Mouse (Mus musculus) neural tube, embryonic 14.5 days (tissue): ENCODE data around the gene Slc35d1. TPM values are rescaled to one million over a fixed set of nuclear protein-coding genes. Genes with fewer than 3 reads are reported as not detected.

Experiments used
- ATAC-seq: fragments of 200-750 bp; cut with Nextera tagmentation; 2 replicates; pipeline ENCODE4 v1.8.0; 2017; ENCODE audit warnings: low read depth, mild to moderate bottlenecking, moderate TSS enrichment, moderate library complexity
- H3K27ac ChIP-seq: fragments of 300-500 bp; sonication (generic); 2 replicates; pipeline ENCODE4 v1.5.1; 2014; ENCODE audit warnings: low read depth, mild to moderate bottlenecking, control low read depth, low read length, moderate library complexity, mixed read lengths
- H3K27me3 ChIP-seq: fragments of 300-500 bp; sonication (generic); 2 replicates; pipeline ENCODE4 v1.6.1; 2014; ENCODE audit warnings: low read length; ENCODE audit not compliant: control insufficient read depth, insufficient read depth
- H3K36me3 ChIP-seq: fragments of 300-500 bp; sonication (generic); 2 replicates; pipeline ENCODE4 v1.6.1; 2014; ENCODE audit warnings: low read length, mixed read lengths; ENCODE audit not compliant: control insufficient read depth, insufficient read depth
- H3K4me1 ChIP-seq: fragments of 300-500 bp; sonication (generic); 2 replicates; pipeline ENCODE4 v1.6.1; 2014; ENCODE audit warnings: low read length; ENCODE audit not compliant: control insufficient read depth, insufficient read depth
- H3K4me2 ChIP-seq: fragments of 300-500 bp; sonication (generic); 2 replicates; pipeline ENCODE4 v1.6.1; 2014; ENCODE audit warnings: mild to moderate bottlenecking, low read depth, low read length, control low read depth
- H3K4me3 ChIP-seq: fragments of 300-500 bp; sonication (generic); 2 replicates; pipeline ENCODE4 v1.5.1; 2014; ENCODE audit warnings: low read depth, low read length, control low read depth, mixed read lengths
- H3K9ac ChIP-seq: fragments of 300-500 bp; sonication (generic); replicated peaks from 2 replicates; pipeline ENCODE4 v1.6.1; 2014; ENCODE audit warnings: low read depth, mild to moderate bottlenecking, control low read depth, low read length, mixed read lengths
- H3K9me3 ChIP-seq: fragments of 300-500 bp; sonication (generic); 2 replicates; pipeline ENCODE4 v1.6.1; 2016; ENCODE audit warnings: low read length; ENCODE audit not compliant: control insufficient read depth
- WGBS: fragments of 180-500 bp; shearing (Covaris S2); extraction: QIAGEN DNeasy Blood & Tissue Kit; methylation state at CpG from one replicate; pipeline ENCODE4 v1.1.7; 2014; 5-methylcytosine and 5-hydroxymethylcytosine counted together
- polyA plus RNA-seq: library from polyadenylated mRNA; unstranded; fragments of >200 nt; fragmentation: Nextera tagmentation; extraction: Ambion mirVana; gene quantifications from 2 replicates; pipeline ENCODE4 v1.2.1, GENCODE M21; 2014

The Slc35d1 gene
- polyA plus RNA-seq: 9.5 and 10.0 TPM in 2 replicates

- no peaks in the 10 kb centered on the region for H3K27me3 ChIP-seq
- no peaks in the 10 kb centered on the region for H3K9me3 ChIP-seq
- H3K27ac ChIP-seq: peak within 1 kb of the TSS; percentile 99
- H3K4me2 ChIP-seq: peak within 1 kb of the TSS; percentile 53
- H3K9ac ChIP-seq: peak within 1 kb of the TSS; percentile 97
- peak; percentile 95 for ATAC-seq
- H3K36me3 ChIP-seq: no peaks in the 10 kb centered on the region
- peaks cover 14% of the 10 kb centered on the region for H3K4me1 ChIP-seq
- peak within 1 kb of the TSS; percentile 86 for H3K4me3 ChIP-seq
- WGBS: 3% methylated on average over 41 of the region's 70 CpGs
These were observed at the start of gene Slc35d1 for GRCm38 (mm10) chr4:103214925-103215820. Gene Slc35d1, minus strand, starts transcription at chr4:103215164.

GRCm38 (mm10) chr4:103263812-103264396 lies 48.9 kb upstream of the Slc35d1 start:
- whole genome bisulfite sequencing: 20% methylated on average over 8 of the region's 8 CpGs
- Histone ChIP-seq H3K4me1 (peaks cover 4% of the 10 kb centered on the region; the same call in 1 of the 2 replicates), H3K27me3 (no peaks in the 10 kb centered on the region), H3K9ac (no peak overlapping the region), H3K4me3 (no peak overlapping the region), H3K36me3 (no peaks in the 10 kb centered on the region), H3K9me3 (no peaks in the 10 kb centered on the region), H3K27ac (no peak overlapping the region), H3K4me2 (no peak overlapping the region)
- no peak for ATAC-seq

GRCm38 (mm10) chr4:103263378-103263777 lies 48.4 kb upstream of the Slc35d1 start:
- no peak overlapping the region for H3K4me3 ChIP-seq
- 0 out of 2 replicates have a peak, but pooled peaks have one; percentile 28 for ATAC-seq
- WGBS: 50% methylated on average over 5 of the region's 5 CpGs
- H3K9me3 ChIP-seq: no peaks in the 10 kb centered on the region
- H3K27ac ChIP-seq: no peak overlapping the region
- H3K27me3 ChIP-seq: no peaks in the 10 kb centered on the region
- no peaks in the 10 kb centered on the region for H3K36me3 ChIP-seq
- no peak overlapping the region for H3K9ac ChIP-seq
- H3K4me1 ChIP-seq: peaks cover 4% of the 10 kb centered on the region; the same call in 1 of the 2 replicates
- no peak overlapping the region for H3K4me2 ChIP-seq

- Histone ChIP-seq H3K36me3 (no peaks in the 10 kb centered on the region), H3K4me3 (no peak overlapping the region), H3K27ac (no peak overlapping the region), H3K27me3 (no peaks in the 10 kb centered on the region), H3K4me1 (peaks cover 3% of the 10 kb centered on the region; the same call in 1 of the 2 replicates), H3K4me2 (no peak overlapping the region), H3K9me3 (no peaks in the 10 kb centered on the region), H3K9ac (no peak overlapping the region)
- WGBS: 88% methylated on average over 3 of the region's 3 CpGs
- no peak for ATAC-seq
These were observed 43.9 kb upstream of the Slc35d1 start for GRCm38 (mm10) chr4:103258817-103259216.

- H3K9me3 ChIP-seq: no peaks in the 10 kb centered on the region
- no peak overlapping the region for H3K4me3 ChIP-seq
- H3K9ac ChIP-seq: no peak overlapping the region
- H3K4me2 ChIP-seq: no peak overlapping the region
- WGBS: 81% methylated on average over 4 of the region's 4 CpGs
- no peaks in the 10 kb centered on the region for H3K36me3 ChIP-seq
- H3K27ac ChIP-seq: no peak overlapping the region
- H3K27me3 ChIP-seq: no peaks in the 10 kb centered on the region
- no peaks in the 10 kb centered on the region for H3K4me1 ChIP-seq
- ATAC-seq: no peak
These were observed 38.9 kb upstream of the Slc35d1 start for GRCm38 (mm10) chr4:103253846-103254245.

- no peak for ATAC-seq
- no peaks in the 10 kb centered on the region for H3K9me3 ChIP-seq
- H3K36me3 ChIP-seq: no peaks in the 10 kb centered on the region
- no peak overlapping the region for H3K4me3 ChIP-seq
- no peak overlapping the region for H3K4me2 ChIP-seq
- H3K27me3 ChIP-seq: no peaks in the 10 kb centered on the region
- H3K9ac ChIP-seq: no peak overlapping the region
- no peak overlapping the region for H3K27ac ChIP-seq
- WGBS: 72% methylated on average over 6 of the region's 6 CpGs
- H3K4me1 ChIP-seq: no peaks in the 10 kb centered on the region
These were observed 34.6 kb upstream of the Slc35d1 start for GRCm38 (mm10) chr4:103249436-103250085.

GRCm38 (mm10) chr4:103247813-103248212 lies 32.8 kb upstream of the Slc35d1 start:
- H3K4me2 ChIP-seq: no peak overlapping the region
- no peak overlapping the region for H3K27ac ChIP-seq
- no peaks in the 10 kb centered on the region for H3K9me3 ChIP-seq
- no peaks in the 10 kb centered on the region for H3K36me3 ChIP-seq
- no peaks in the 10 kb centered on the region for H3K27me3 ChIP-seq
- H3K4me3 ChIP-seq: no peak overlapping the region
- ATAC-seq: no peak
- H3K4me1 ChIP-seq: no peaks in the 10 kb centered on the region
- WGBS: 90% methylated on average over 2 of the region's 2 CpGs
- H3K9ac ChIP-seq: no peak overlapping the region

GRCm38 (mm10) chr4:103247249-103247648 lies 32.3 kb upstream of the Slc35d1 start:
- no peaks in the 10 kb centered on the region for H3K4me1 ChIP-seq
- H3K9me3 ChIP-seq: no peaks in the 10 kb centered on the region
- 89% methylated on average over 3 of the region's 3 CpGs for WGBS
- H3K27me3 ChIP-seq: no peaks in the 10 kb centered on the region
- H3K27ac ChIP-seq: no peak overlapping the region
- H3K4me3 ChIP-seq: no peak overlapping the region
- no peak for ATAC-seq
- H3K36me3 ChIP-seq: no peaks in the 10 kb centered on the region
- H3K9ac ChIP-seq: no peak overlapping the region
- H3K4me2 ChIP-seq: no peak overlapping the region

- Histone ChIP-seq H3K4me2 (no peak overlapping the region), H3K36me3 (no peaks in the 10 kb centered on the region), H3K4me3 (no peak overlapping the region), H3K9me3 (no peaks in the 10 kb centered on the region), H3K27ac (no peak overlapping the region), H3K9ac (no peak overlapping the region), H3K27me3 (no peaks in the 10 kb centered on the region), H3K4me1 (no peaks in the 10 kb centered on the region)
- ATAC-seq: no peak
- 34% methylated on average over 2 of the region's 2 CpGs for WGBS
These were observed 17.2 kb upstream of the Slc35d1 start for GRCm38 (mm10) chr4:103232156-103232555.
